Mouse (Mus musculus) cerebellum, postnatal 36 days (tissue): Measurements from ENCODE around the gene Ndufs3.

Source experiments
- DNase-seq, 2 experiments: peaks; one replicate each; pipeline ENCODE4 v3.0.0; 2021 to 2022; ENCODE audit warnings: mixed read lengths in 2 of 2

Gene Ndufs3

GRCm38 (mm10) chr2:90904076-90904855, at the start of gene Ndufs3, which contains the start of gene Kbtbd4:
Gene Ndufs3, minus strand, starts transcription at chr2:90904827.
Gene Kbtbd4, plus strand, starts transcription at chr2:90904740.
- DNase-seq, result peak; percentile 88 to 90

GRCm38 (mm10) chr2:90953461-90953860, 48.8 kb upstream of the Ndufs3 start:
- no peak for DNase-seq

GRCm38 (mm10) chr2:90950582-90951194, 46.1 kb upstream of the Ndufs3 start:
- no peak for DNase-seq

- DNase-seq, result no peak
Observed at GRCm38 (mm10) chr2:90950149-90950548, 45.5 kb upstream of the Ndufs3 start.

- DNase-seq, result no peak
Observed at GRCm38 (mm10) chr2:90941744-90942143, 37.1 kb upstream of the Ndufs3 start.

- DNase-seq, result peak; percentile 82 to 87
Observed at GRCm38 (mm10) chr2:90940233-90941229, 35.9 kb upstream of the Ndufs3 start, which contains the start of gene Celf1. Gene Celf1, plus strand, starts transcription at chr2:90940382.

GRCm38 (mm10) chr2:90939750-90940149, 35.1 kb upstream of the Ndufs3 start:
- no peak for DNase-seq

GRCm38 (mm10) chr2:90938362-90938761, 33.7 kb upstream of the Ndufs3 start:
- no peak for DNase-seq

- no peak for DNase-seq
Observed at GRCm38 (mm10) chr2:90932273-90932672, 27.6 kb upstream of the Ndufs3 start.

GRCm38 (mm10) chr2:90931829-90932228, 27.2 kb upstream of the Ndufs3 start:
- no peak for DNase-seq

- no peak for DNase-seq
Observed at GRCm38 (mm10) chr2:90928566-90928965, 23.9 kb upstream of the Ndufs3 start.

- no peak for DNase-seq
Observed at GRCm38 (mm10) chr2:90922636-90923035, 18.0 kb upstream of the Ndufs3 start.

- no peak for DNase-seq
Observed at GRCm38 (mm10) chr2:90921178-90921577, 16.6 kb upstream of the Ndufs3 start.

- DNase-seq, result no peak
Observed at GRCm38 (mm10) chr2:90917999-90918698, 13.5 kb upstream of the Ndufs3 start.

GRCm38 (mm10) chr2:90917233-90917998, 12.8 kb upstream of the Ndufs3 start:
- DNase-seq, result peak; percentile 65 to 76

- no peak for DNase-seq
Observed at GRCm38 (mm10) chr2:90916560-90917232, 12.1 kb upstream of the Ndufs3 start.

- no peak for DNase-seq
Observed at GRCm38 (mm10) chr2:90915516-90915915, 10.9 kb upstream of the Ndufs3 start.

- DNase-seq, result peak in 1 of 2 experiments; percentile 29
Observed at GRCm38 (mm10) chr2:90913671-90914070, 9.0 kb upstream of the Ndufs3 start.

GRCm38 (mm10) chr2:90911668-90912067, 7.0 kb upstream of the Ndufs3 start:
- DNase-seq, result no peak

- DNase-seq, result no peak
Observed at GRCm38 (mm10) chr2:90910861-90911260, 6.2 kb upstream of the Ndufs3 start.

- DNase-seq, result no peak
Observed at GRCm38 (mm10) chr2:90906721-90907120, 2.1 kb upstream of the Ndufs3 start.
